Mouse (Mus musculus): ENCODE measurements around the gene Bbs5. TPM values are rescaled to one million over a fixed set of nuclear protein-coding genes. Genes with fewer than 3 reads are reported as not detected.
"Not testable (repeated sequence)": the region's sequence is repeated elsewhere in the genome, so short reads cannot be mapped to it uniquely, and the experiment has no call there.

Gene Bbs5
- 10 to 100 TPM; 24.7 to 25.7 TPM for total RNA-seq (2021)

DNA sequence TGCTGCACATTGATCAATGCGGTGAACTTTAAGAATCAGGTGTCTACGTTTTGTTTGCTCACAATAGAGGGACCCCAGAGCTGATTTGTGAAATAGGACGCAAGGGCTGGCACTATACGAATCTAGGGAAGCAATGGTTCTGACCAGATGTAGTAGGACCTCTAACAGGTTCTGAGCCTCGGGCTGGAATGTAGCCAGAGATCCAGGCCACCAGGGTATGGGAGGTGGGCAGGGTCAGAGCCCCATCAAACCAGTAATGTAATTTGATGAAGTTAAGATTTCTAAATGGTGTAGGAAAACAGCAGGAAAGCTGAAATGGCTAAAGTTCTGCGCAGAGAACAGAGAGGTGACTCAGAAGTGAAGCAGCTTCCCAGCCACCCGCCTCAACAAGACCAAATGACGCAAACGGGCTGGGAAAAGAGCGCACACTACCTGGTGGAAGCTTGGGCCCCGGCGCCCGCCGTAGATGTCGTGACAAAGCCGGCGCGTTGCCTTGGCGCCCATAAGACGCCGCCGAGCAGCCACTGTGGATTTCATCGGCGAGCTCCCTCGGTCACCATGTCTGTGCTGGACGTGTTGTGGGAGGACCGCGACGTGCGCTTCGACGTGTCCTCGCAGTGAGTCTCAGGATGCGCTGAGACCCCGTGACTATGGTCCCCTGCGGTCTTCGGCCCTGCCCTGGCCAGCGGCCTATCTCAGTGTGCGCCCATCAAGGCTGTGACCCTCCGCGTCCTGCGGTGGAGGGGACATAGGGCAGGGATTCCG is at the start of gene Bbs5:
Bbs5 (plus strand) TSS at position 446 of the 765 bp plus-strand sequence.
- DNase-seq = peak; percentile 93

DNA sequence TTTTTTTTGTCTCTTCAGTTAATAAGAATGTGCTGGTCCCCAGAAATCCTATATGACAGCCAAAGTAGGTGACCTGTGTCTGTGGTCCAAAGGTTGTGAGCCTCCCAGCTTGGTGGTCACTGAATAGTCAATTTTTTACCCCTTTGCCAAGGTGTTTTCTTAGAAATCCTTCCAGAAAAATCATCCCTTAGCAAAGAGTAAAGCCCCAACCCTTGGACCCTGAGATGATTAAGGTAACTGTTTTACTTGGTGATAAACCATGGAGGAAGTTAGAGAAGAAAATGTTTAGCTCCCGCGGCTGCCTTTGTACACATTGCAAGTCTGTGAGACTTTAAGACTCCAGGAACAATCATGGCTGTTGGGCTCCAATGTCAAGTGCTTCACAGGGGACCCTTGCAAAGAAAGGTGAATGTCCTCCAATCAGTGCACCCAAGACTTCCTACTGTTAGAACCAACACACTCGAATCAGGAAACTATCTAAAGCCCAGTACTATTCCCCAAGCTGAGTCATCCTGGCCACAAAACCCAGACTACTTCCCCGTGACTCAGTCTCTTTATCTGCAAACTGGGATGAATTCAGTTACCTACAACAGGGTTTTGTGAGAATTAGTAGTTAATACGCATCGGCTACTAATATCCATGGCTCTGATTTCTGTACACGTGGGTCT is 43.1 kb upstream of the Bbs5 start:
- no peak for DNase-seq

DNA sequence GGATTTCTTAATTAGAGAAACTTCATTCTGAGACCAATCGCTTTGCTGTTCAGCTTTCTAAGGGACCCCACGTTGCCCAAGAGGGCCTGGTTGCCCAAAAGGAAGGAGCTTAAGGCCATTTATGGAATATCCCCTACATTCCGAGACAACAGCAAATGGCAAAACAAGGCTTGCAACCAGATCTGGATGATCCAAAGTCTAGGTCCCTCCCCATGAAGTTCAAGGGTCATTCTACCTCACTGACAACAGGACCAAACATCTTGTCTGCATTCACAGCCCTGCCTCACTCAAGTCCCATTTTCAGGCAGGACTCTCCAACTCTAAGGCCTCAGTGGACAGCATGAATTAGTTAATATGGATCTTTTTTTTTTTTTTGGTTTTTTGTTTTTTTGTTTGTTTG is 40.4 kb upstream of the Bbs5 start:
- no peak for DNase-seq

DNA sequence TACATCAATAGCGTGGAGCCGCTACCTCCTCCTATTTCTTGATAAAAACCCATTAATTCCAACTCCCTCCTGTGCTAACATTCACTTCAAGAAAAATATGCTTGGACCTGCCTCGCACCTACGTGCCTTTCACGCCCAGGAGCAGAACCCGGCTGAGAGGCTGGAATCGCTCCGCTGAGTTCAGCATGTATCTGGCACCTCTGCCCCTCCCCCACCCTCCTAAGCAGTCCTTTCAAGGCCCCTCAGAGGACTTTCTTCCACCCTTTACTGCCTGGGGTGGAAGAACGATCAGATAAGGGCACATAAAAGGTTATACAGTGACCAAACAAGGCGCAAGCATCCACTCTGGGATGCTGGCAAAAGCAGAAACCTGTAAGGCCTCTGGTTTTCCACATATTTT is 34.7 kb upstream of the Bbs5 start:
- no peak for DNase-seq

DNA sequence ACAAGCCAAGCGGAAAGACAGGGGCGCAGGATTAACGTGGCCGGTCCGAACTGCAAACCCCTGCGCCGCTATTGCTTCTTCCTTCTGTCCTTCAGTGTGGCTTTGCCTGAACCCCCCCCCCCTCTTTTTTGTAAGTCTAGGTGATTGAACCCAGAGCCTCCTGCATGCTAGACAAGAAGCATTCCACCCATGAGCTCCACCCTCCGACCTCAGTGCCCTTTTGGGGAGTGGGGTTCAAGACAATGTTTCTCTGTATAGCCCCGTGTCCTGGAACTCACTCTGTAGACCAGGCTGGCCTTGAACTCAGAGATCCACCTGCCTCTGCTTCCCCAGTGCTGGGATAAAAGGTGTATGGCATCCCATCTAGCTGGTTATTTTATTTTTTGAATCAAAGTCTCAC is 34.3 kb upstream of the Bbs5 start:
- no peak for DNase-seq

DNA sequence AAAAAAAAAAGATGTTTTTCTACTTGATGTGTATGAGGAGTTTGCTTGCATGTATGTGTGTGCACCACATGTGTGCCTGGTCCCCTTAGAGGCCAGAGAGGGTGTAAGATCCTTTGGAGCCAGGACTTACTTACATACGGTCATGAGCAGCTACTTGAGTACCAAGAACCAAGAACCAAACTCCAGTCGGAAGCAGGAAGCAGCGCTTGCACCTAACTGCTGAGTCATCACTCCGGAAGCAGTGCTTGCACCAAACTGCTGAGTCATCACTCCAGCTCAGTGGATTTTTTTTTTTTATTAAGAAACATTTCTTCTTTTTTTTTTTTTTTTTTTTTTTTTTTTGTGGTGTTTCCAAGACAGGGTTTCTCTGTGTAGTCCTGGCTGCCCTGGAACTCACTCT is 33.7 kb upstream of the Bbs5 start:
- DNase-seq = no peak

DNA sequence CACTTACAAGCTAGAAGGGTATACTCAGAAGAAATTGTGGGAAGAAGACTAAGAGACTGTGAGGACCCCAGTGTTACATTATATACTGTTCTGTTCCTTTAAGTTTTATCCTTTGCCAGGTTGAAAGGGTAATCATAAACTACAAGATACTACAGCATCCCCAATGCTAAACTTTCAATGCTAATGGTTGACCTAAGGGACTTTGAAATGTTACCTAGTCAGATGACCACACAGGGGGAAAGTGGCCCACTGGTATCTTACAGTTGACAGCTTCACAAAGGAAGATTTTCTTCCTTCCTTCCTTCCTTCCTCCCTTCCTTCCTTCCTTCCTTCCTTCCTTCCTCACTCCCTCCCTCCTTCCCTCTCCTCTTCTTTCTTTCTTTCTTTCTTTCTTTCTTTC is 28.6 kb upstream of the Bbs5 start:
- DNase-seq = no peak

DNA sequence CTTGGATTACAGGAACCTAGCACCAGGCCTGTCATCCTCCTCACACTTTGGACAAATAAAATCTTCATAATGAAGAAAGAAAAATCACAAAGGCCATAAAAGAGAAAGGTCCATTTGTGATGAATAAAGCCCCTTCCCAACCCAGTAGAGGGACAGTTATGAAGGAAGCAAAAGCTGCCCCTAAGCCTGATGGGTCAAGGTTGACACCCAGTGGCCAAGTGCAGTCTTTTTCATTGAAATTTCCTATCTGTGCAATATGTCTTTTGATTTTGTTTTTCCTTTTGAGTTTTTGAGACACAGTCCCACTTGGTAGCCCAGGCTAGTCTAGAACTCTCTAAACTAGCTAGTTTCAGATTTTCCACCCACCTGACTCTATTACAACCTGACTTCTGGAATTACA is 27.7 kb upstream of the Bbs5 start:
- DNase-seq = no peak

DNA sequence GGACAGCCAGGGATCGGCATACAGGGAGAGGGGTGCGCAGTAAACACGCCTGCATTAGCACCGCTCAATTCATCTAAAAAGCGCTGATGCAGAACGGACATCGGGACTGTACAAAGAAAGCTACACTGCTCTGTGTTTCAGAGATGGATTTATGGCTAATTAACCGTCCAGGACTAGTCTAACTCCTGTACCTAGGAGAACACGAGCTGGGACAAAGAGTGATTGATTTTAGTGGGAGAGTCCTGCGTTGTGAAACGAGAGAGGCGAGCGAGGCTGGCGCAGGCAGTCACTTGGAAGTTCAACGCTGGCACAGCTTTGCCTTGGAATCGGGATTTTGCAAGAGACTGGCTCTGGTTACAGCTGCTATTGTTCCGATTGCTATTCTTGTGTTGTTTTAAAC is 17.8 kb upstream of the Bbs5 start:
- DNase-seq = no peak

DNA sequence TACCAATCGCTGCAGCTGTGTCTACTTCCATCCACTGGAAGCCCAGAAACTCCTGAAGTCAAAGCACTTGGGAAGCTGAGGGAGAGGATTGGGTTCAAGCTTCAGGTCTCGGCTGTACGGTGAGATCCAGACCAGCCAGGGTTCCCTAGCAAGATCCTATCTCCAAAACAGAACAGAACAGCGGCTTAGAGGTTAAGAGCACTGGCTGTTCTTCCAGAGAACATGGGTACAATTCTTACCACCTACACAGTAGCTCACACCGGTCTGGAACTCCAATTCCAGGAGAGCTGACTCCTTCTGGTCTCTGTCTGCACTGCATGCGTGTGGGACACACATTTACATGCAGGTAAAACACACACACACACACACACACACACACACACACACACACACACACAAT is 17.1 kb upstream of the Bbs5 start:
- no peak for DNase-seq

DNA sequence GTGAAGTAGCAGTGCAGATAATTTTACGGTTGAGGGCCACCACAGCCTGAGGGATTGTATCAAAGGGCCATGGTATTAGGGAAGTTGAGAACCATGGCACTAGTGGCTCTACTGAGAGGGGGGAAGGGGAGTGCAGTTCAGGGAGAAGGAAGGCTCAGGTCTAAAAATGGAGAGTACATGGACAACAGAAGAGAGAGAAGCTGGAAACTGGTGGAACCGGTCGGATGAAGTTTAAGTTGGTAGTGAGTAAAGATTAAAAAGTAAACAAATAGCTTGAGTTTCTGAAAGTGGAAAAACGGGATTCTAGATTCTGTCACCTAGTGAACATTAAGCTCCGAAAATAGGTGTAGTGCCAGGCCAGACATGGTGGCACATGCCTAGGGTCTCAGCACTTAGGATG is 16.2 kb upstream of the Bbs5 start:
- DNase-seq = no peak

DNA sequence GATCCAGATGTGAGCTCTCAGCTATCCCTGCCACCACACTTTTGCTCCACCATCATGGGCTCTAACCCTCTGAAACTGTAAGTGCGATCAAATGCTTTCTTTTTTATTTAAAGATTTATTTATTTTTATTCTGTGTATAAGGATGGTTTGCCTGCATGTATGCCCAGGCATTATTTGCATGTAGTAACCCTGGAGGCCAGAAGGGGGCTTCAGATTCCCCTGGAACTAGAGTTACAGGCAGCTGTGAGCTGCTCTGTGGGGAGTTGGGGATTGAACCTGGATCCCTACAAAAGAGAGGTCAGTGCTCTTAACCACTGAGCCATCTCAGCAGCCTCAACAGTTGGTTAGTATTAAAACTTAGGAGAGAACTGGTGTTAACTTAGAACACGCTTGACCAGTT is 15.5 kb upstream of the Bbs5 start:
- no peak for DNase-seq

DNA sequence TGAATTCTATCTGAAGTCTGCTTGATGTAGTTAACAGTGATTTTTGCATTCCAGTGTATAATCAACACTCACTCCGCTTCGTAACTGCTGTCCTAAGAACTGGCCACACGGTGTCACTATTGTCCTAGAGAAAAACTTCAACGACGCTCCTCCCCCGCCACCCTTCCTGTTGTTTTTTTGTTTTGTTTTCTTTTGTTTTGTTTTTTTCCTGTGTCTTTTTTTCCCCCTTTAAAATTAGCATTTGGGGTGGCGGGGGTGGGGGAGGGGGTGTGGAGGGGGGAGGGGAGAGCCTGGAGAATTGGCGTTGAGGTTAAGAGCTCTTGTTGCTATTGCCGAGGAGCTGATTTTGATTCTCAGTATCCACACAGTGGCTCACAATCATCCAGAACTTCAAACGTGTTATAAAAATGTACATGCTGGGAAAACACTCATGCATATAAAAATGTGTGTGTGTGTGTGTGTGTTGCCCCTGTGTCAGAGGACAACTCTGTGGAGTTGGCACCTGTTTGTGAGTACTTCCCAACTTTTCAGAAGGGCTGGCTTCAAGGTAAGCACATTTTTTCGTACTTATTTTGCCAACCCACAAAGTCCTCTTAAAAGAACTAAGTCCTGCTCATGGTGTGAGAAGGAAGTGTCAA is 11.8 kb upstream of the Bbs5 start:
- peak; percentile 15 to 20 for DNase-seq

DNA sequence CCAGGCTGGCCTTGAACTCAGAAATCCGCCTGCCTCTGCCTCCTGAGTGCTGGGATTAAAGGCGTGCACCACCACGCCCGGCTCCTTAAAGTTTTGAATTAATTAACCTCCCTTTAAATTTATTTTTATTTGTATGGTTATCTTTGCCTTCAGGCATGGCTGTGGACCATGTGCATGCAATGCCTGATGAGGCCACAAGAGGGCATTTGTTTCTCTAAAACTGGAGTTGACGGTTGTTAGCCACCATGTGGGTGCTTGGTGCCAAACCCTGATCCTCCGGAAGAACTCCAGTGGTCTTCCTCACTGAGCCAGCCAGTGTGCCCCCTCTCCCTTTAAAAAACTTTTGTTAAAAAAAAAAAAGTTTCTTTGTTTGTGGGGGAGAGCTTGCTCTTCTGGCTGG is 11.2 kb upstream of the Bbs5 start:
- DNase-seq = no peak

DNA sequence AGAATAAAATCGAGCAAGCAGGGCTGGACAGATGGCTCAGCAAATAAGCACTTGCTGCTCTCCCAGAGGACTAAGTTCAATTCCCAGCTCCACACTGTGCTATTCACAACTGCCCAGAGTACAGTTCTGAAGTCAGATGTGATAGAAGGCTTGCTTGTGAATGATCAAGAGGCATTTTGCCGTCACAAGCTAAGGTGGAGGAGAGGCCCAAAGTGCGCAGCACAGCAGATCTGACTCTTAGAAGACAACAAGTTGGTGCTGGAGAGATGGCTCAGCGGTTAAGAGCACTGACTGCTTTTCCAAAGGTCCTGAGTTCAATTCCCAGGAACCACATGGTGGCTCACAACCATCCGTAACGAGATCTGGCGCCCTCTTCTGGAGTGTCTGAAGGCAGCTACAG is 9.0 kb upstream of the Bbs5 start:
- not testable (repeated sequence) for DNase-seq

DNA sequence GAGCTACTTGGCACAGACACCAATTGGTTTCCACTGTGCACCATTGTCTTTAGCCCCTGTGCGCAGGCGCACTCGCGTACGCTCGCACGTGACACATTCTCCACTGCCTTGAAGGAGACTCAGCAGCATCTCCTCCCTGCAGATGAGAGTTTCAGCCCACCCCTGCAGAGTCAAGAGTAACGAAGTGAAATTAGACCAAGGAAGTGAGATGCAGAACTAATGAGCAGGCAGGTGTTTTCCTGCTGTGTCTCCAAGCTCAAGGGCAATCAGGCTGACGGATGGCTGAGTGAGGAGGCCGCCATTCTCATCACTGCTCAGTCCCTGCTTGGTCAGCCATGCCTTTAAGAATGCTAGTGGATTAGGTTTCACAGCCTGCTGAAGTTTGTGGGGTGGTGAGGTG is 6.9 kb upstream of the Bbs5 start:
- no peak for DNase-seq

DNA sequence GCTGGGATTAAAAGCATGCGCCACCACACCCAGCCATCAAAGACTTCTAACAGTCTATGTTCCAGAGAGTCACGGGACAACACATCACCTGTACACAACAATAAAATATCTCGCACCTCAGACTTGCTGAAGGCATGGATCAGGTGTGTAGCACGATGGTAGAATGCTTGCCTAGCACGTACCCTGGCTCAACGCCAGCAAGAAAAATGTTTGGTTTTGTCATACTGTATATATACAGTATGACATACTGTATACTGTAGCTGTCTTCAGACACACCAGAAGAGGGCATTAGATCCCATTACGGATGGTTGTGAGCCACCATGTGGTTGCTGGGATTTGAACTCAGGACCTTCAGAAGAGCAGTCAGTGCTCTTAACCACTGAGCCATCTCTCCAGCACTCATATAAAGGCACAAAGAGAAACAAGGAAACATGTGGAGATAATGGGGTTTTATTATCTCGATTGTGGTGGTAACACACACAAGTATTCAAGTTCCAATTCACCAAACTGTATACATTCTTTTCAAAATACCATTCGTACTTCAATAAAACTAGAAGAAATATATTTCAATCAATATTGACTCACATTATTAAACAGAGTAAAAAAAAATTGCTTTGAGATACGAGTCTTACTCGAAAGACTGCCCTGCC is 1.9 kb upstream of the Bbs5 start:
- no peak for DNase-seq

DNA sequence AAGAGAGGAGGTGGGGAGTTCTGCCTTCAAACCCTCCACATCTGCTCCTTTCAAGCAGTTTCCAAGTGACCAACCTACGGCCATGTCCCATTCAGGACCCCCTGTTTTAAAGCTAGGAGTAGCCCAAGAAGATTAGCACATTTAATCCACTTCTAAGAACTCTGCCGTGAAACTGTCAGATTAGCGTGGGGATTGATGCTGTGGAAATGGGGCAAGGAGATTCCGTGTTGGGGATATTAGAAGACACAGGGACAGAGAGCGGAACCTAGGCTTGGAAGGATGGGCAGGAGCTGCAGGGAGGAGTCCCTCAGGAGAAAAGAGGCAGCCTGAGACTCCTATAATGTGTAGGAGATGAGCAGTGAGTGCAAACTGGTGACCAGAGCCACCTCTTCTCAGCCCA is 2.7 kb downstream of the Bbs5 start:
- DNase-seq = no peak

DNA sequence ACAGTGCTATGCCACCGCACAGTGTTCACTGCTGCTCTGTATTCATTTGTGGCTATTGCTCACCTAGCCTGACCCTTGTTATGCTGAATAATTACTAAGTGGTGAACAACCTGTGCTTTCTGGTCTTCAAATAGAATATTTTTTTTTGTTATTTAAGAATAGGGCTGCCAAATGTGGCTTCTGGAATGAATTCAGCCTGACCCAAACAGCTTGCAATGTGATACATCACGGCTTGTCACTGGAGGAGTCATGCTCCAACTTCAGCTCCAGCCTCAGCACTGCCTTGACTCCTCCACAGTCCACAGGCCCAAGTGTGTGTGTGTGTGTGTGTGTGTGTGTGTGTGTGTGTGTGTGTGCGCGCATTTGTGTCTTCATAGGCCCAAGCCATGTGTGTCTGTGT is 12.4 kb downstream of the Bbs5 start:
- no peak for DNase-seq

DNA sequence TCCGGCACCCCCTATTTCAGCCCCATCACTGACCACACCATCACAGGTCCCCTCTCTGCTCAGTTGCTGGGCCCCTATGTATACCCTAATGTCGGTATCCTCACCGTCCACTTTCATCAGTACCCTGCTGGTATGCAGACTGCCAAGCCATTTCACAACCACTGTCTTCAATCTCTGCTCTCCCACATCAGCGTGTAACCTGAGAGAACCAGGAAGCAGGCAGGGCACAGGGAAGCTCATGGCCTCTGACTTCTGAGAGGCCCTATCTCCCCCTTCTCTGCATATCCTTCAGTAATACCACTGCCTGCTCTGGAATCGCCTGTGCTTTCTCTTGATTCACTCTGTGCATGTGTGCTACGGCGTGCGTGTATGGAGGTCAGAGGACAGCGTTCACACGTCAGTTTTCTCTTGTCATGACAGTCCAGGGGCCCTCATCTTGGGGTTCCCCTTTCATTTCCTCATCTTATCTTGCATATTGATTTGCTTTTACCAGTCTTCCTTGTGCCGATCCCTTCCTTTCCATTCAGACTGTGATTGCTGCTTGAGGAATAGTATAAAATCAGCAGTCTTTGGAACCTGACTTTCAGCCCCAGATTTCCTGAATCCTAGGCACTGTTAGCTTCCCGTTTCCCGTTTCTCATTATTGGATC is 17.0 kb downstream of the Bbs5 start:
- no peak for DNase-seq

DNA sequence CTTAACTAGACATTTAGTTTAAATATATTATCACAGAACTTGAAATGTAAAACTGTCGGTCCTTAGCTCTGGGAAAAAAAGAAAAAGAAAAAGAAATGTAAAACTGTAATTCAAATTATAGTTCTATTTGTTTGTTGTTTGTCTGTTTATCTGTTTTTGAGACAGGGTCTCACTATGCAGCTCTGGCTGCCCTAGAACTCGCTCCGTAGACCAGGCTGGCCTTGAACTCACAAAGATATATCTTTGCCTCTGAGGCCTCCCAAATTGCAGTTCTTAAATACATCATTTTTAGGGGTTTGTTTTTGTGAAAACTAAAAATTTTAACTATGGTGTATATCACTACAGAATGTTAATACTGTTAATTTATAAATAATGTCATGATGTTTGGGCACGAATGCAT is 20.7 kb downstream of the Bbs5 start:
- DNase-seq = no peak

DNA sequence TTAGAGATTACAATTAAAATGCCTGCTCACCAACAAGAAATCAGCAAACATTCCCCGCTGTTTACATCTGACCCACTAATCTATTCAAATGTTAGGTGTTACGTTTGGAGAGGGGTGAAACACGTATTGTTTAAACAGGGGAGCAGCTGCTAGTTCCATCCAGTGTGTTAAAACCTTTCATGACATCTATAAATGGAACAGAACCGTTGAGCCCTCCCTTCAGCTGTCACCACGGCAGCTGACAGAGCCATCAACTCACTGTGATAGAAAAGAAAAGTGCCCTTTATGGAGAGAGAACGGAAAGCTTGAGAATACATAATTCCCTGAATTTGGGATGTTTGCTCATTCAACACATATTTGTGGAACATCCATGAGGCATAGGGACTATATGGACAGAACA is 21.4 kb downstream of the Bbs5 start:
- no peak for DNase-seq

DNA sequence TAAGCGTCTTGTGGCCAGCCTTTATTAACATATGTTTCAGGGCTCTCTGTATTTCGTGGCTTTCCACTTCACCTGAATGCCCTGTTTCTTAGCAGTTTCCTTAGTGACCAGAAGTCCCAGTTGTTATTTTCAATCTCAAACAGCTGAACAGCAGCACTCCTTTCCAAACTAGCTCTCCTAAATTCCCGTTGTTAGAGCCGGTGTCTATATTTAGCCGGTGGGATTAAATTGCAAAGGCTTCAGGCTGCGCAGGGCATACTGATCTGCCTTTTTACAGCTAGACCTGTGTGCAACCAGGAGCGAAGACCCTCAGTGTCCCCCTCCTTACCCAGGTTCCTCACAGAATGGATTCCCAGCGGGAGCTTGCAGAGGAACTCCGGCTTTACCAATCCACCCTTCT is 22.9 kb downstream of the Bbs5 start, which contains the start of gene Klhl41:
Klhl41 (plus strand) TSS at position 268 of the 400 bp plus-strand sequence.
- DNase-seq = no peak

All from layer of hippocampus, postnatal 36 days (tissue).